In genomic region chr19:22554421-22554941, GRCm38 (mm10) we compare ENCODE assay signal across 7 mouse cellular contexts.
A peak's percentile ranks its signal among the peaks of the same experiment; 100 is the strongest.
DNase-seq lines count a peak whose midpoint lies in the region; ATAC-seq and TF ChIP-seq lines count a peak whose summit lies in the region.

No protein-coding gene starts in this region.

- peak overlapping the region; percentile 96 for H3K27ac ChIP-seq in cerebellum, adult 2 months (ENCODE audit: insufficient read depth, low read length)
- no peak overlapping the region for H3K27ac ChIP-seq in forebrain, embryonic 10.5 days
- H3K27ac ChIP-seq in heart, embryonic 15.5 days = no peak overlapping the region
- peak overlapping the region; percentile 50; the same call in 1 of the 2 replicates for H3K27ac ChIP-seq in lung, embryonic 16.5 days (ENCODE audit: low read length)

- ATAC-seq in heart, embryonic 15.5 days (replicated peaks; ENCODE audit: insufficient number of reproducible peaks, insufficient read depth, low FRiP score, low read depth) = no peak; the same call in 1 of the 2 replicates
- peak; percentile 94 for ATAC-seq in lung, embryonic 16.5 days (ENCODE audit: low read depth)
- ATAC-seq in granulocyte monocyte progenitor cell, adult 5-6 weeks (replicated peaks; ENCODE audit: poor library complexity, severe bottlenecking) = no peak

- peak overlapping the region; percentile 28 for H3K4me3 ChIP-seq in cerebellum, adult 2 months (replicated peaks; ENCODE audit: insufficient read depth, low read depth, low read length)
- H3K4me3 ChIP-seq in forebrain, embryonic 10.5 days = peak overlapping the region; percentile 10; the same call in 1 of the 2 replicates
- 0 out of 2 replicates have a peak overlapping the region, but pooled peaks have one; percentile 1 for H3K4me3 ChIP-seq in heart, embryonic 15.5 days
- no peak overlapping the region for H3K4me3 ChIP-seq in lung, embryonic 16.5 days (ENCODE audit: low read length)

- no peak for TF ChIP-seq CTCF in cerebellum, adult 2 months (IDR thresholded peaks at IDR 0.05; ENCODE audit: borderline replicate concordance, insufficient read depth, low read depth, low read length)

- H3K9ac ChIP-seq in heart, embryonic 15.5 days = no peak overlapping the region
- H3K9ac ChIP-seq in lung, embryonic 16.5 days (ENCODE audit: low read length) = no peak overlapping the region

- peaks cover 18% of the 10 kb centered on the region for H3K4me1 ChIP-seq in cerebellum, adult 2 months (ENCODE audit: control insufficient read depth, insufficient read depth, low read length)
- H3K4me1 ChIP-seq in forebrain, embryonic 10.5 days = peaks cover 18% of the 10 kb centered on the region
- peaks cover 7% of the 10 kb centered on the region for H3K4me1 ChIP-seq in heart, embryonic 15.5 days (replicated peaks)
- no peaks in the 10 kb centered on the region; the same call in 1 of the 2 replicates for H3K4me1 ChIP-seq in lung, embryonic 16.5 days (replicated peaks; ENCODE audit: control insufficient read depth, insufficient read depth, low read length)

- no peaks in the 10 kb centered on the region for H3K36me3 ChIP-seq in forebrain, embryonic 10.5 days (replicated peaks)
- H3K36me3 ChIP-seq in heart, embryonic 15.5 days = no peaks in the 10 kb centered on the region
- H3K36me3 ChIP-seq in lung, embryonic 16.5 days (ENCODE audit: control insufficient read depth, insufficient read depth, low read length) = no peaks in the 10 kb centered on the region

- under 1% methylated on average over 7 of the region's 7 CpGs for WGBS in cerebellum, adult 2 months
- WGBS in forebrain, embryonic 10.5 days = 9% methylated on average over 7 of the region's 7 CpGs
- WGBS in heart, embryonic 15.5 days = 11% methylated on average over 7 of the region's 7 CpGs
- WGBS in lung, embryonic 16.5 days = 17% methylated on average over 7 of the region's 7 CpGs

- no peaks in the 10 kb centered on the region for H3K27me3 ChIP-seq in cerebellum, adult 2 months (ENCODE audit: control insufficient read depth, insufficient read depth, low read length)
- peaks cover 74% of the 10 kb centered on the region for H3K27me3 ChIP-seq in forebrain, embryonic 10.5 days (ENCODE audit: poor library complexity, severe bottlenecking)
- no peaks in the 10 kb centered on the region for H3K27me3 ChIP-seq in heart, embryonic 15.5 days
- no peaks in the 10 kb centered on the region for H3K27me3 ChIP-seq in lung, embryonic 16.5 days (ENCODE audit: control insufficient read depth, insufficient read depth, low read depth, low read length)

- no peaks in the 10 kb centered on the region for H3K9me3 ChIP-seq in forebrain, embryonic 10.5 days
- H3K9me3 ChIP-seq in heart, embryonic 15.5 days (replicated peaks) = no peaks in the 10 kb centered on the region
- H3K9me3 ChIP-seq in lung, embryonic 16.5 days (ENCODE audit: control insufficient read depth, low read length) = no peaks in the 10 kb centered on the region

- TF ChIP-seq POLR2A in cerebellum, adult 2 months (IDR thresholded peaks at IDR 0.05; ENCODE audit: borderline replicate concordance, insufficient read depth, low read length) = no peak

- peak; percentile 86 to 92 for DNase-seq in cerebellum, adult 2 months
- peak; percentile 24 for DNase-seq in forebrain, embryonic 10.5 days (ENCODE audit: extremely low spot score, low spot score)
- DNase-seq in kidney, postnatal 36 days = peak; percentile 38 to 40
- peak; percentile 26 for DNase-seq in right cerebral cortex, postnatal 14 days

- H3K4me2 ChIP-seq in heart, embryonic 15.5 days = peak overlapping the region; percentile 44
- peak overlapping the region; percentile 19; the same call in 1 of the 2 replicates for H3K4me2 ChIP-seq in lung, embryonic 16.5 days (ENCODE audit: low read depth, low read length)

Comparison
In these comparisons a context has a peak if more than half of its experiments do, and no peak if none do; other contexts are left out.
1. DNase-seq: peak in every context shown above with its lines; median percentile 89 in cerebellum, adult 2 months; 39 in kidney, postnatal 36 days; 26 in right cerebral cortex, postnatal 14 days; 24 in forebrain, embryonic 10.5 days.
2. H3K27ac ChIP-seq: peak in cerebellum, adult 2 months (single experiment) and lung, embryonic 16.5 days (single experiment); none in forebrain, embryonic 10.5 days (single experiment) and heart, embryonic 15.5 days (single experiment).